Mouse (Mus musculus) G1E (cell line): ENCODE measurements around the gene Crtac1.

Experiments
- CTCF ChIP-seq: IDR thresholded peaks from 2 replicates; pipeline ENCODE4 v1.5.1; 2012; ENCODE audit warnings: low read depth, low read length, inconsistent platforms, mixed read lengths
- GATA1 ChIP-seq: IDR thresholded peaks from 2 replicates; pipeline ENCODE4 v1.6.1; 2012; ENCODE audit warnings: borderline replicate concordance, low read length, inconsistent platforms, mixed read lengths
- GATA2 ChIP-seq: IDR thresholded peaks from 2 replicates; pipeline ENCODE4 v1.6.1; 2012; ENCODE audit warnings: low read depth, low read length, inconsistent platforms, borderline replicate concordance
- POLR2AphosphoS5 ChIP-seq: IDR thresholded peaks from 2 replicates; pipeline ENCODE4 v1.6.1; 2012; ENCODE audit warnings: low read depth, low read length, inconsistent platforms; ENCODE audit not compliant: insufficient replicate concordance
- TAL1 ChIP-seq: conservative IDR thresholded peaks from 2 replicates; pipeline ENCODE4 v1.6.1; 2012; ENCODE audit warnings: low read depth, low read length, inconsistent platforms, mixed read lengths

DNA sequence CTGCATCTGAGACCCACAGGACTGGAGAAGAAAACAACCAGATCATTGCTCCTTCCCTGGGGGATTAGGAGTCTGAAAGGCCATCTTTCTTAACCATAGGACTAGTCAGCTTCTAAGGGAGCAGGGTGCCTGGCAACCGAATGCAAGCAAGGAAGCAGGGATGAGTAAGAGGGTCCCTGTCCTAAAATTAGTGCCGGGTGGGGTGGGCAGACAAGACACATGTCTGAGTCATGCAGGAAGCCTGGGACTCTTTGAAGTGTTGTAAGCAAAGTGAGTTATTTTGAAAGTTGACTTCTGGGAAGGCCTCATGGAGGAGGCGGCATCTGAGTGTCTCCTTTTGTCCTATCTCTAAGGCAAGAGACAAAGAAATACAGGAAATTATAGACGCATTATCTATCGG is 46.2 kb upstream of the Crtac1 start:
- TF ChIP-seq CTCF (no peak), GATA1 (no peak), GATA2 (no peak), TAL1 (no peak), POLR2AphosphoS5 (no peak)
